Mouse (Mus musculus) heart, embryonic 15.5 days (tissue): ENCODE results near the gene Plvap. TPM values are rescaled to one million over a fixed set of nuclear protein-coding genes. Genes with fewer than 3 reads are reported as not detected.
A peak's percentile ranks its signal among the peaks of the same experiment; 100 is the strongest.

ENCODE experiments used
- ATAC-seq: fragments of 200-750 bp; cut with Nextera tagmentation; replicated peaks from 2 replicates; pipeline ENCODE4 v1.8.0; 2017; ENCODE audit warnings: low read depth, moderate TSS enrichment; ENCODE audit not compliant: insufficient number of reproducible peaks, insufficient read depth, low FRiP score
- H3K27ac ChIP-seq: fragments of 300-500 bp; sonication (generic); 2 replicates; pipeline ENCODE4 v1.5.1; 2015; ENCODE audit warnings: mild to moderate bottlenecking, inconsistent platforms
- H3K27me3 ChIP-seq: fragments of 300-500 bp; sonication (generic); 2 replicates; pipeline ENCODE4 v1.6.1; 2015; ENCODE audit warnings: inconsistent platforms
- H3K36me3 ChIP-seq: fragments of 300-500 bp; sonication (generic); 2 replicates; pipeline ENCODE4 v1.6.1; 2015; ENCODE audit warnings: mild to moderate bottlenecking, inconsistent platforms
- H3K4me1 ChIP-seq: fragments of 300-500 bp; sonication (generic); replicated peaks from 2 replicates; pipeline ENCODE4 v1.6.1; 2015; ENCODE audit warnings: inconsistent platforms
- H3K4me2 ChIP-seq: fragments of 300-500 bp; sonication (generic); 2 replicates; pipeline ENCODE4 v1.6.1; 2015; ENCODE audit warnings: inconsistent platforms, mild to moderate bottlenecking, moderate library complexity
- H3K4me3 ChIP-seq: fragments of 300-500 bp; sonication (generic); 2 replicates; pipeline ENCODE4 v1.5.1; 2015; ENCODE audit warnings: mild to moderate bottlenecking, inconsistent platforms
- H3K9ac ChIP-seq: fragments of 300-500 bp; sonication (generic); 2 replicates; pipeline ENCODE4 v1.6.1; 2015; ENCODE audit warnings: mild to moderate bottlenecking, inconsistent platforms
- H3K9me3 ChIP-seq: fragments of 300-500 bp; sonication (generic); replicated peaks from 2 replicates; pipeline ENCODE4 v1.6.1; 2016; ENCODE audit warnings: inconsistent platforms
- WGBS: fragments of 180-500 bp; shearing (Covaris S2); methylation state at CpG from one replicate; pipeline ENCODE4 v1.1.7; 2015; ENCODE audit warnings: mixed read lengths; 5-methylcytosine and 5-hydroxymethylcytosine counted together
- polyA plus RNA-seq: library from polyadenylated mRNA; unstranded; fragments of >200 nt; fragmentation: Nextera tagmentation; extraction: Ambion mirVana; gene quantifications from 2 replicates; pipeline ENCODE4 v1.2.1, GENCODE M21; 2015

Gene Plvap
- polyA plus RNA-seq: 87.2 and 113 TPM in 2 replicates

DNA sequence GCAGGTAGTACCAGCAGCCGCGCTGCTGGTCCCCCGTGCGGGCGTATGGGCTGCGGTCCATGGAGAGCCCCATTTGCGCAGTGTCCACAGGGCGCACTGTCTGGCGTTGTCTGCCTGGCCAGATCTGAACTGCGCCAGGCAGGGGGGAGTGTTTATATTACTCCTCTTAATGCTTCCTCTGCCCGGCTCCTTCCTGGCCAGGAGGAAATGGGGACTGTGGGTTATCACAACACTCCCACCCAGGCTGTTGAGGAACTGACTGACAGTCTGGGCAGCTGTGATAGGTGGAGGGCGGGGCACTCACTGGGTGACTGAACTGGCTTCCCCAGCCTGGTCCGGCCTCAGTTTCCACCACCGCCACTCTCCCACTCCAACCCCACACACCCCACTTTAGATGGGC is at the start of gene Plvap:
Gene Plvap (minus strand): TSS at position 109 of the 400 bp plus-strand sequence.
- H3K9ac ChIP-seq: peak within 1 kb of the TSS; percentile 11; the same call in 1 of the 2 replicates

GRCm38 (mm10) chr8:71560765-71561164 is 49.2 kb upstream of the Plvap start:
- ATAC-seq: no peak
- Histone ChIP-seq H3K4me1 (peaks cover 20% of the 10 kb centered on the region), H3K9me3 (no peaks in the 10 kb centered on the region), H3K27ac (no peak overlapping the region), H3K36me3 (no peaks in the 10 kb centered on the region), H3K4me2 (no peak overlapping the region), H3K4me3 (no peak overlapping the region), H3K9ac (no peak overlapping the region), H3K27me3 (peaks cover 68% of the 10 kb centered on the region)
- 83% methylated on average over 5 of the region's 5 CpGs for WGBS

More for the DNA sequence above, at the start of gene Plvap:
- Histone ChIP-seq H3K4me2 (peak within 1 kb of the TSS; percentile 22), H3K4me1 (peaks cover 21% of the 10 kb centered on the region), H3K4me3 (peak within 1 kb of the TSS; percentile 37), H3K27me3 (peaks cover 56% of the 10 kb centered on the region), H3K27ac (peak within 1 kb of the TSS; percentile 51), H3K9me3 (no peaks in the 10 kb centered on the region), H3K36me3 (no peaks in the 10 kb centered on the region)
- WGBS: 23% methylated on average over 14 of the region's 14 CpGs
- ATAC-seq: peak; percentile 65

DNA sequence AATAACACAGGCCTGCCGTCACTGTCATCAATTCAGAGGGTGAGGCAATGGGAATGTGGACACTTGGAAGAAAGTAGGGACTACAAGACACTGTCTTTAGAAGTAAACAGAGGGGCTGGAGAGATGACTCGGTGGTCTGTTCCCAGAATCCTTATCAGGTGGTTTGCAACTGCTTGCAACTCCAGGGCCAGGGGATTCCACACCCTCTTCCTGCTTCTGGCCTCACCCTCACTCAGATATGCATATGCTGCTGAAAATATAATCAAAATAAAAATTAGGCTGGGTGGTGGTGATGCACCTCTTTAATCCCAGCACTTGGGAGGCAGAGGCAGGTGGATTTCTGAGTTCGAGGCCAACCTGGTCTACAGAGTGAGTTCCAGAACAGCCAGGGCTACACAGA is 48.5 kb upstream of the Plvap start:
- Histone ChIP-seq H3K4me1 (peaks cover 20% of the 10 kb centered on the region), H3K4me3 (no peak overlapping the region), H3K9ac (no peak overlapping the region), H3K27ac (no peak overlapping the region), H3K9me3 (no peaks in the 10 kb centered on the region), H3K27me3 (peaks cover 73% of the 10 kb centered on the region), H3K36me3 (no peaks in the 10 kb centered on the region), H3K4me2 (no peak overlapping the region)
- 67% methylated on average over 3 of the region's 3 CpGs for WGBS
- ATAC-seq: no peak

GRCm38 (mm10) chr8:71558958-71559690 is 47.6 kb upstream of the Plvap start:
- Histone ChIP-seq H3K27me3 (peaks cover 73% of the 10 kb centered on the region), H3K4me1 (peaks cover 20% of the 10 kb centered on the region), H3K36me3 (no peaks in the 10 kb centered on the region), H3K27ac (no peak overlapping the region), H3K9me3 (no peaks in the 10 kb centered on the region), H3K9ac (0 out of 2 replicates have a peak overlapping the region, but pooled peaks have one; percentile 21), H3K4me3 (peak overlapping the region; percentile 48), H3K4me2 (peak overlapping the region; percentile 66)
- peak; percentile 23; the same call in 1 of the 2 replicates for ATAC-seq
- 2% methylated on average over 24 of the region's 24 CpGs for WGBS

- Histone ChIP-seq H3K4me1 (peaks cover 20% of the 10 kb centered on the region), H3K27me3 (peaks cover 70% of the 10 kb centered on the region), H3K9ac (0 out of 2 replicates have a peak within 1 kb of the TSS, but pooled peaks have one; percentile 21), H3K9me3 (no peaks in the 10 kb centered on the region), H3K27ac (no peak within 1 kb of the TSS), H3K36me3 (no peaks in the 10 kb centered on the region), H3K4me2 (peak within 1 kb of the TSS; percentile 66), H3K4me3 (peak within 1 kb of the TSS; percentile 48)
- 4% methylated on average over 70 of the region's 70 CpGs for WGBS
- peak; percentile 10; the same call in 1 of the 2 replicates for ATAC-seq
Observed at GRCm38 (mm10) chr8:71558071-71558957, 46.8 kb upstream of the Plvap start, which contains the start of gene Tmem221. Tmem221 (minus strand) TSS chr8:71558871.

GRCm38 (mm10) chr8:71554644-71555043 is 43.1 kb upstream of the Plvap start:
- Histone ChIP-seq H3K4me3 (no peak overlapping the region), H3K9ac (no peak overlapping the region), H3K4me1 (peaks cover 12% of the 10 kb centered on the region), H3K4me2 (no peak overlapping the region), H3K9me3 (no peaks in the 10 kb centered on the region), H3K27me3 (peaks cover 42% of the 10 kb centered on the region), H3K36me3 (no peaks in the 10 kb centered on the region), H3K27ac (0 out of 2 replicates have a peak overlapping the region, but pooled peaks have one; percentile 34)
- no peak; the same call in 1 of the 2 replicates for ATAC-seq
- WGBS: 78% methylated on average over 2 of the region's 2 CpGs

DNA sequence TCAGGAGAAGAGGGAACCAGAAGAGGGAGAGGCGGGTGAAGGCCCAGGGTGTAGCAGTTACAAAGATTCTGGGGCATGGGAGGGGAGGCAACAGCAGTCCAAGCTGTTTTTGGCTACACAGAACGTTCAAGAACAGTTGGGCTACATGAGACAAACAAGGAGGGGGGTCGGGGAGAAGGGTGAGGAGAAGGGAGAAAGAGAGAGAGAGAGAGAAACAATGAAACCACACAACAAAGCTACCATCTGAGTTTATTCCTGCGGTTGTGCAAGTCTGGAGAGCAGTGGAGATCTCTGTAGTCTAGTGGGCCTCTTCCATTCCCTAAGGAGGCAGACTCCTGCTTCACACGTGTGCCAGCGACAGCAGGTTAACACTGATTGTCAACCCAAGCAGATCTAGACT is 42.4 kb upstream of the Plvap start:
- H3K36me3 ChIP-seq: no peaks in the 10 kb centered on the region
- H3K9me3 ChIP-seq: no peaks in the 10 kb centered on the region
- no peak overlapping the region for H3K4me2 ChIP-seq
- peaks cover 9% of the 10 kb centered on the region for H3K4me1 ChIP-seq
- 69% methylated on average over 6 of the region's 6 CpGs for WGBS
- peaks cover 36% of the 10 kb centered on the region for H3K27me3 ChIP-seq
- 0 out of 2 replicates have a peak overlapping the region, but pooled peaks have one; percentile 34 for H3K27ac ChIP-seq
- no peak overlapping the region for H3K9ac ChIP-seq
- no peak for ATAC-seq
- no peak overlapping the region for H3K4me3 ChIP-seq

- H3K4me1 ChIP-seq: no peaks in the 10 kb centered on the region
- ATAC-seq: no peak
- H3K36me3 ChIP-seq: peaks cover 11% of the 10 kb centered on the region; the same call in 1 of the 2 replicates
- H3K9ac ChIP-seq: no peak overlapping the region
- WGBS: 54% methylated on average over 6 of the region's 6 CpGs
- H3K27me3 ChIP-seq: peaks cover 23% of the 10 kb centered on the region
- H3K4me2 ChIP-seq: no peak overlapping the region
- H3K27ac ChIP-seq: no peak overlapping the region
- H3K4me3 ChIP-seq: no peak overlapping the region
- H3K9me3 ChIP-seq: no peaks in the 10 kb centered on the region
Observed at GRCm38 (mm10) chr8:71552770-71553169, 41.2 kb upstream of the Plvap start.

DNA sequence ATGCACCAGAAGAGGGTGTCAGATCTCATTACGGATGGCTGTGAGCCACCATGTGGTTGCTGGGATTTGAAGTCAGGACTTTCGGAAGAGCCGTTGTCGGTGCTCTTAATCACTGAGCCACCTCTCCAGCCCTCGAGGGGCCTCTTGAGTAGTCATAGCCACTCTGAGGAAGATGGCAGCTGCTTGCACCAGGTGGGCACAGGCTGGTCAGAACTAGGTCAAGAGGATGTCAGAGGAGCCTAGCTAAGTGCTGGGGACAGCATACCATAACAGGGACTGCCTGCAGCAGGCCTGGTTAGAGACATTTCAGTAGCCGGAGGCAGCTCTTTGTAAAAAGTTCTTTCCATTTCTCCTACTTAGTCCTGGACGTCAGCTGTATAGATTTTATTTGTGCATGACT is 39.2 kb upstream of the Plvap start:
- 67% methylated on average over 7 of the region's 7 CpGs for WGBS
- 0 out of 2 replicates have a peak, but pooled peaks cover 5% of the 10 kb centered on the region for H3K27me3 ChIP-seq

GRCm38 (mm10) chr8:71547590-71547989 is 36.0 kb upstream of the Plvap start:
- no peaks in the 10 kb centered on the region for H3K27me3 ChIP-seq
- WGBS: 85% methylated on average over 7 of the region's 7 CpGs
- H3K4me3 ChIP-seq: no peak overlapping the region
- no peak overlapping the region for H3K4me2 ChIP-seq
- peaks cover 28% of the 10 kb centered on the region; the same call in 1 of the 2 replicates for H3K36me3 ChIP-seq
- peaks cover 11% of the 10 kb centered on the region for H3K4me1 ChIP-seq
- no peak for ATAC-seq
- no peak overlapping the region for H3K27ac ChIP-seq
- H3K9me3 ChIP-seq: no peaks in the 10 kb centered on the region
- H3K9ac ChIP-seq: no peak overlapping the region

More for the DNA sequence above, 39.2 kb upstream of the Plvap start:
- ATAC-seq: no peak
- Histone ChIP-seq H3K27ac (no peak overlapping the region), H3K9me3 (no peaks in the 10 kb centered on the region), H3K4me1 (no peaks in the 10 kb centered on the region), H3K4me3 (no peak overlapping the region), H3K9ac (no peak overlapping the region), H3K36me3 (peaks cover 23% of the 10 kb centered on the region; the same call in 1 of the 2 replicates), H3K4me2 (no peak overlapping the region)

- WGBS: 91% methylated on average over 11 of the region's 11 CpGs
- Histone ChIP-seq H3K4me3 (no peak overlapping the region), H3K27ac (no peak overlapping the region)
Observed at GRCm38 (mm10) chr8:71545053-71545452, 33.5 kb upstream of the Plvap start.

More at GRCm38 (mm10) chr8:71545053-71545452, 33.5 kb upstream of the Plvap start:
- peaks cover 28% of the 10 kb centered on the region; the same call in 1 of the 2 replicates for H3K36me3 ChIP-seq
- H3K9ac ChIP-seq: no peak overlapping the region
- no peaks in the 10 kb centered on the region for H3K27me3 ChIP-seq
- ATAC-seq: no peak
- no peak overlapping the region for H3K4me2 ChIP-seq
- no peaks in the 10 kb centered on the region for H3K9me3 ChIP-seq
- H3K4me1 ChIP-seq: peaks cover 11% of the 10 kb centered on the region
